Mouse (Mus musculus): Measurements from ENCODE around the gene Pfn1. TPM values are rescaled to one million over a fixed set of nuclear protein-coding genes. Genes with fewer than 3 reads are reported as not detected.

Pfn1 gene
- total RNA-seq, 2 experiments from 2014 or later = 207 to 224 TPM

DNA sequence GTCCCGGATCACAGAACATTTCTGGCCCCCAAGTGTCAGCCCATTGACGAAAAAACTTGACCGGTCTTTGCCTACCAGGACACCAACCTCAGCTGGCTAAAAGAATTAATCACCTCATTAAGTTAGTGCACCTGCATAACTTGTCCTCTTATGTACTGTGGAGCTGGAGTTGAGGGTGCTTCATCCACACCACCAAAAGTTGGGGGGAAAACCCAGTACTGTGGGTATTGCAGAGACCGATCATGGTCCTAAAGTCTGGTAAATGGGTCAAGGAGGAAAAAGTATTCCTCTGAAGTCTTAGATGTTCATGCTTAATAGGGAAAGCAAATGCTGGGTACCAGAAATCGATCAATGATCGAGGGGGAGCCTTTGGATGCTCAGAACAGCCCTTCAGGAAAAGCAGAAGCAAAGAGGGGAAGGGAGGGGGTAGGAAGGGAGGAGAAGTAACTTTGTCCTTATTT, 1.5 kb downstream of the Pfn1 start:
- Histone ChIP-seq H3K4me3 (peak overlapping the region; percentile 100), H3K27ac (no peak overlapping the region)
- intact Hi-C loops (cut with DNase I) = loop anchor here (1.0 to 10.0 kb wide), 2 partner anchors 16 to 418 kb away; partner anchors contain the start of genes 0610010K14Rik, Gm21988, Rnasek and Spag7
- no peak for DNase-seq (ENCODE audit: extremely low spot score in 1 of 2, low spot score in 2 of 2)
- no peak for TF ChIP-seq CTCF (IDR thresholded peaks at IDR 0.05)

DNA sequence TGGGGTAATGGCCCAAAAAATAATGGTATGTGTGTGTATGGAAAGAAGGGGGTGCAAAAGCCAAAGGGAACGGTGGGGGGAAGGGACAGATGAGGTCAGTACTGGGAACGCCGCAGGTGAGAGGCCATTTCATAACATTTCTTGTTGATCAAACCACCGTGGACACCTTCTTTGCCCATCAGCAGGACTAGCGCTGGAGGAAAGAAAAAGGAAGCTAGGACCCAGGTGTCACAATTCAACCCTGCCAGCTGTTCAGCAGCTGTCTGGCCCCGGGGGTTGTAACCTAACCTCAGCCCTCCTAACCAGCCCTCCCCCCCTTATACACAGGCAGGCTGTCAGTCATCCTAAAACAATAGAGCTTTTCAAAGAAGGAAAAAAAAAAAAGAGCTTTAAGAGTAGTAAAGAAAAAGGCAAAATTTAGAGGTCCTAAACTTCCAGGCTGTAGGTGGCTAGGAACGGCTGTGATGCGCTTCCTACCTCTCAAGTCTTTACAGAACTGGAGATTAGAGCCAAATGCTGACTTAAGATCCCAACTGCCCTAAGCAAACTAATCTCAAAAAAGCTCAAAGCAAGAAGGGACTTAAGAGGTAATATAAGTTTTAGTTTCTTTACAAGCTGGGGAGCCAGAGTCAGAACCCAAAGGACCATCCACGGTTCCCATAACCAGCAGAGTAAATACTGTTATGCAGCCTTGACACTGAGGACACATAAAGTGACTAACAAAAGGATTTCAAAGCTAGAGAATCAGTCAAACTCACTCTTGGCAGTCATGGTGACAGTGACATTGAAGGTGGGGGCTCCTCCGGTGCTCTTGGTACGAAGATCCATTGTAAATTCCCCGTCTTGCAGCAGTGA, 2.2 kb downstream of the Pfn1 start:
- intact Hi-C loops (cut with DNase I) = loop anchor here (10.0 kb wide), 1 partner anchor 417 kb away; the partner anchor contains the start of genes 0610010K14Rik, Gm21988 and Rnasek
- H3K27ac ChIP-seq = no peak overlapping the region
- TF ChIP-seq CTCF (IDR thresholded peaks at IDR 0.05) = no peak
- DNase-seq (ENCODE audit: extremely low spot score in 1 of 2, low spot score in 2 of 2) = no peak
- peak overlapping the region; percentile 100; the same call in 1 of the 2 replicates for H3K4me3 ChIP-seq

DNA sequence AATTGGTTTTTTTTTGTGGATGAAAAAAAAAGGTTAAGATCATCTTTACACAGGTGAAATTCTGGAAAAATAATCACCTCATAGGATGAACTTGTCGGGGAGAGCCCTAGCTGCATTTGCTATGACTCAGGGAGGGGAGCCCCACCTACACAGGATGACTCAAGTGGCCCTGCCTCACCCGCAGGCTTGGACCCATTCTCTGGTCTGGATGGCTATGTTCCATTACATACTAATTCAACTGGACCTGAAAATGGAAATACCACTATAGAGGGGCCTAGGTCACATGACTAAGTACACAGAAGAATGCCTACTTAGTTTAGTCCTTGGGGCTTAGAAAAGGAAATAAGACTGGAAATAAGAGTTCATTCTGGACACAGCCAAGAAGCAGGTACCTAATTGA, 3.1 kb downstream of the Pfn1 start:
- Histone ChIP-seq H3K4me3 (no peak overlapping the region), H3K27ac (no peak overlapping the region)
- TF ChIP-seq CTCF (IDR thresholded peaks at IDR 0.05) = no peak
- no peak for DNase-seq (ENCODE audit: extremely low spot score in 1 of 2, low spot score in 2 of 2)
- intact Hi-C loops (cut with DNase I) = loop anchor here (10.0 kb wide), 1 partner anchor 417 kb away; the partner anchor contains the start of genes 0610010K14Rik, Gm21988 and Rnasek

DNA sequence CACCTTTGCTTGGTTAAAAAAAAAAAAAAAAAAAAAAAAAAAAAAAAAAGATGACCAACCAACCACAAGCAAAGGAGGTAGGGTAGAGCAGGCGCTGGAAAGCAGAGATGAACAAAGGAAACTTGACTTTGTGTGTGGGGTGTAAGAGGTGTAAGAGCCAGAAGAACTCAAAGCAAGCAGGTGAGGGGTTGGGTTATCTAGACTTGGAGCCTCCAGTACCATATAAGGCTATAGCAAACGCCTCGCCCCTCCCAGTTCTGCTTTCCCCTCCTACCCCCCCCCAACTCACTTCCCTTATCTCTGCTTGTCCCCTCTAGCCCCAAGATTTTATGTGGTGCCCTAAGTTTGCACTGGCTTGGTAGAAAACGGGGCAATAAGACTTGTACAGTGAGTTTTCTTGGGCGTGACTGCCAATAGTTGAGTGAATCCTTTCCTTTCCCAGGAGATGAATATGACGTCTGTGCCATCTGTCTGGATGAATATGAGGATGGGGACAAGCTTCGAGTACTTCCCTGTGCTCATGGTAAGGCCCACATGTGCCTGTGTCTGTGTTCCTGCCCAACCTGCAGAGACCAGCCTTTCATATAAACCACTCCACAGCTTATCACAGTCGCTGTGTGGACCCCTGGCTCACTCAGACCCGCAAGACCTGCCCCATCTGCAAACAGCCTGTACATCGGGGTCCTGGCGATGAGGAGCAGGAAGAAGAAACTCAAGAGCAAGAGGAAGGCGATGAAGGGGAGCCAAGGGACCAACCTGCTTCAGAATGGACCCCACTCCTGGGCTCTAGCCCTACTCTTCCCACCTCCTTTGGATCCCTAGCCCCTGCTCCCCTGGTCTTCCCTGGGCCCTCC, 3.9 kb downstream of the Pfn1 start:
- intact Hi-C loops (cut with DNase I) = loop anchor here (10.0 kb wide), 1 partner anchor 416 kb away; the partner anchor contains the start of genes 0610010K14Rik, Gm21988 and Rnasek
- Histone ChIP-seq H3K27ac (no peak overlapping the region), H3K4me3 (no peak overlapping the region)
- TF ChIP-seq CTCF (IDR thresholded peaks at IDR 0.05) = no peak
- no peak for DNase-seq (ENCODE audit: extremely low spot score in 1 of 2, low spot score in 2 of 2)

DNA sequence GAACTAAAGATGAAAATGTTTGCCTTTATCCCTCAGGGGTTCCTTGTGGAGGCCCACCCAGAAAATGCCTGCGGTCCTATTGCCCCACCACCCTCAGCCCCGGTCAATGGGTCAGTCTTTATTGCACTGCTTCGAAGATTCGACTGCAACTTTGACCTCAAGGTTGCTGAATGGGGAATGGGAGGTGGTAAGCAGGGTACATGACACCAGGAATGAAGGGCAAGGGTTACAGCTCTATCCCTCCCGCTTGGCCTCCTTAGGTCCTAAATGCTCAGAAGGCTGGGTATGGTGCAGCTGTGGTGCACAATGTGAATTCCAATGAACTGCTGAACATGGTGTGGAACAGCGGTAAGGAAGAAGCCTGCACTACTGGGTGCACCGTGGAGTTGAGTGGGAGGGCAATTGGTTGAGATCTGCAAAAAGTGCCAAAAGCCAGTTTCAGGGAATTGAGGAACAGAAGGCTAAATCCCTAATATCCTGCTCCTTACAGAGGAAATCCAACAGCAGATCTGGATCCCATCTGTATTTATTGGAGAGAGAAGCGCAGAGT, 5.2 kb downstream of the Pfn1 start:
- no peak for DNase-seq (ENCODE audit: extremely low spot score in 1 of 2, low spot score in 2 of 2)
- no peak for TF ChIP-seq CTCF (IDR thresholded peaks at IDR 0.05)
- H3K4me3 ChIP-seq = no peak overlapping the region
- intact Hi-C loops (cut with DNase I) = no loop called here
- H3K27ac ChIP-seq = no peak overlapping the region

DNA sequence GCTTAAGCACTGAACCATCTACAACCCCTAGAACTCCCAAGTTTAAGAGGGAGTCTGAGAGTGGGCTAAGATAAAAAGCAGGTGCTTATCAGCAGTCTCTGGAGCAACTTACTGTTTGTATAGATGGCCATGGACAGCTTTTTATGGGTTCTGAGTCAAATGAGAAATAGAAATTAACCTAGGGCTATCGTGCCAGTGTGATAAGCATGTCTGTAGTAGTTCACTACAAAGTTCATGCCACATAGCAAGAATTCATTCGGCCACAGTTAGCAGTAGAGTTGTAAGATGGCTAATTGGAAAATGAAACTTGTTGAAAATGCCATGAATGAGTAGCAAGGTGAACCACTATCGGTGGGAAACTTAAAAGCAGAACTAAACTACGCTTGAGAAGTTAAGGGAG, 5.9 kb downstream of the Pfn1 start:
- no peak for TF ChIP-seq CTCF (IDR thresholded peaks at IDR 0.05)
- H3K27ac ChIP-seq = no peak overlapping the region
- no peak for DNase-seq (ENCODE audit: extremely low spot score in 1 of 2, low spot score in 2 of 2)
- peak overlapping the region; percentile 70 for H3K4me3 ChIP-seq
- intact Hi-C loops (cut with DNase I) = no loop called here

DNA sequence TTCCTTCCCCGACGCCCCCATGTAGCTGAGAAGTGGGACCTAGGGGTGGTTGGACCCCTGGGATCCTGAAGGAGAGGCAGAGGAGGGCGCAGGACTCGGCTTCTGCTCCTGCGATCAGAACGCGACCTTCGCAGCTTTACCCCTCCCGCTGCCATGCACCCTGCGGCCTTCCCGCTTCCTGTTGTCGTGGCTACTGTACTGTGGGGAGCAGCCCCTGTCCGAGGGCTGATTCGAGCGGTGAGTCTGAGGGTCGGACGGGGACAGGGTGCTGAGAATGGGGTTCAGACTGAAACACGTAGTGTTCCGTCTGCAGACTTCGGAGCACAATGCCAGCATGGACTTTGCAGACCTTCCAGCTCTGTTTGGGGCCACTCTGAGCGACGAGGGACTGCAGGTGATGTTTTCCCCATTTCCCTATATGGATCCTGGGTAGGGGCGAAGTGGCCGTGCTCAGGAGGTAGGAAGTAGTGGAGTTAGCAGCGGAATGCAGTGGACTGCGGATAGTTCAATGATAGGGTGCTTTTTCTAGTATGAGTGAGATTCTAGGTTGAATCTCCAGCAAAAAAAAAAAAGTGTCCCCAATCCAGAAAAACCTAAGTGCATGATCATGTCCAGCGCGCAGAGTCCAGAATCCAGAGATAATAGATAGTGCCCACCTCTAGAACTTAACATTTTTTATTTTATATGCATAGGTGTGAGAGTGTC, 6.6 kb downstream of the Pfn1 start:
- intact Hi-C loops (cut with DNase I) = loop anchor here (1.0 to 2.0 kb wide), 3 partner anchors 21 to 196 kb away; partner anchors contain the start of genes Inca1, Kif1c and Spag7
- Histone ChIP-seq H3K27ac (peak overlapping the region; percentile 91), H3K4me3 (peak overlapping the region; percentile 70)
- no peak for TF ChIP-seq CTCF (IDR thresholded peaks at IDR 0.05)
- DNase-seq (ENCODE audit: extremely low spot score in 1 of 2, low spot score in 2 of 2) = no peak

DNA sequence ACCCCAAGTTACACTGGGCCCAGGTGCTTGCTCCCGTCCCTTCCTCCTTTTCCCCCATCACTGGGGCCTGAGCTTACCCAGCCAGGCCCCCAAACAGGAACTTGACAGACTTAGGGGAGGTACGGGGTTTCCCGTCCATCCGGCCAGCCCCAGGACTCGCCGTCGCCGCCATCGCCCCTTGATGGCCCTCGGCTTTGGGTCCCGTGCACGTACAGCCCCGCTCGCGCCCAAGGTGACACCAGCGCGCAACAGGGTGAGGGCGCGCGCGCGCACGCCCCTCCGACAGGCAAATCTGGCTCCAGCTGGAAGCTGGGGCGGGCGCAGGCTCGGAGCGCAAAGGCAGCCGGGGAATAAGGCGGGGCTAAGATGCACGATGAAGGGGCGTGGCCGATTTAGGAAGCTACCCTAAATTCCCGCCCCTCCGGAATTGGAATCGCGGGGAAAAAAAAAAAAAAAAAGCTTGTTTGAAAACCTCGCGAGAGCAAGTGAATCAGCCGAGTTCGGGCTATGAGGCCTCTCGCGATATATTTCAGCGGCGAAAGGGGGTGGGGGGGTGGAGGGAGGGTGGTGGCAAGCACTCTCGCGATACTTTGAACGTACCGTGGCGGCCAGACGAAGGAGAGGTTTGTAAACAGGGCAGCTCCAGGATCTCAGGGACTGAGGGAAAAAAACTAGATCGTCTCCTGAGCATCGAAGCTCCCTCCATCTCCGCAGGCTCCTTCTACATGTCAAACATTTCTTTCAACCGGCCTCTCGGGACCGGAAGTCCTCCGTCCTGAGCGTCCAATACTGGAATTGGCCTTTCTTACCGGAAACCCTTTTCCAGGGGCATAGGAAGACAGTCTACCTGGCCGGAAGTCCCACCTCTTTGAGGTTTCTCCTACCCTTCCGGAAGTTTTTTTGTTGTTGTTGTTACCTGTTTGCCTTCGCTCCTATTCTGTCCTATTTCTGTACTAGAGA, 7.5 kb downstream of the Pfn1 start, which contains the start of the genes Rnf167 and Slc25a11:
Rnf167 (plus strand) TSS at position 545 of the 960 bp plus-strand sequence.
Slc25a11 (minus strand) TSS at position 789 of the 960 bp plus-strand sequence.
- Histone ChIP-seq H3K4me3 (peak within 1 kb of the TSS; percentile 91), H3K27ac (peak within 1 kb of the TSS; percentile 94)
- DNase-seq (ENCODE audit: extremely low spot score in 1 of 2, low spot score in 2 of 2) = peak; percentile 93 to 96
- intact Hi-C loops (cut with DNase I) = loop anchor here (1.0 to 2.0 kb wide), 3 partner anchors 22 to 195 kb away; partner anchors contain the start of genes Inca1, Kif1c and Spag7
- TF ChIP-seq CTCF (IDR thresholded peaks at IDR 0.05) = no peak

DNA sequence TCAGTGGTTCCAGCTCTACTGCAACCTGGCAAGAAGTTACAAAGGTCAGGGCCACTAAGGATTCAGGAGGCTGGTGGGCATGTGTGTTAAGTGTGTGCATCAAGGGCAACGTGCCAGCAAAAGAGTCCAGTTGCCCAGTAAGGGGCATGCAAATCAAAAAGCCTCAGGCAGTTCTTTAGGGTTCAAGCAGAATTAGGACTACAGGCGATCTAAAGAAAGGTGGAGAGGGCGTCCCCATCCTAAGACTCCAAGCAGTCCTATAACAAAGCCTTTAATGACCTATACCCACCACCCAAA, 8.2 kb downstream of the Pfn1 start:
- no peak for DNase-seq (ENCODE audit: extremely low spot score in 1 of 2, low spot score in 2 of 2)
- Histone ChIP-seq H3K4me3 (peak overlapping the region; percentile 91), H3K27ac (peak overlapping the region; percentile 94)
- intact Hi-C loops (cut with DNase I) = loop anchor here (2.0 kb wide), 2 partner anchors 23 to 55 kb away; partner anchors contain the start of genes Inca1, Kif1c and Spag7
- TF ChIP-seq CTCF (IDR thresholded peaks at IDR 0.05) = no peak

Data from left cerebral cortex, adult 2 months (tissue).